Mouse (Mus musculus): ENCODE measurements at regions not wholly inside any gene's neighbourhood (a gene's known extent, or its start where the extent isn't known, plus 50 kb on each side); places are given as distances from the start of the nearest gene placed in this dataset.
"Not testable (repeated sequence)": the region's sequence is repeated elsewhere in the genome, so short reads cannot be mapped to it uniquely, and the experiment has no call there.

DNA sequence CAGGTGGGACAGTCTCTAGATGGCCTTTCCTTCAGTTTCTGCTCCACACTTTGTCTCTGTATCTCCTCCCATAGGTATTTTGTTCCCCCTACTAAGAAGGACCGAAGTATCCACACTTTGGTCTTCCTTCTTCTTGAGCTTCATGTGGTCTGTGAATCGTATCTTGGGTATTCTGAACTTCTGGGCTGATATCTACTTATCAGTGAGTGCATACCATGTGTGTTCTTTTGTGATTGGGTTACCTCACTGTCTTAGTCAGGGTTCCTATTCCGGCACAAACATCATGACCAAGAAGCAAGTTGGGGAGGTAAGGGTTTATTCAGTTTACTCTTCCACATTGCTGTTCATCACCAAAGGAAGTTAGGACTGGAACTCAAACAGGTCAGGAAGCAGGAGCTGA lies 287.5 kb downstream of the Pcsk1 start:
- TF ChIP-seq HCFC1 (IDR thresholded peaks at IDR 0.05; ENCODE audit: borderline replicate concordance, insufficient read depth, low read length); ZNF384 (IDR thresholded peaks at IDR 0.05; ENCODE audit: low read depth, low read length); CHD2 (IDR thresholded peaks at IDR 0.05; ENCODE audit: low read depth, low read length); ZC3H11A (IDR thresholded peaks at IDR 0.05; ENCODE audit: borderline replicate concordance, low read depth, low read length); MAFK (IDR thresholded peaks at IDR 0.05; ENCODE audit: insufficient read depth, low read depth, low read length): not testable (repeated sequence)
